Mouse (Mus musculus) lung, adult 2 months (tissue): Measurements from ENCODE around the gene Prkaa1.

ENCODE experiments used
- CTCF ChIP-seq: fragments of 200-500 bp; IDR thresholded peaks from 2 replicates; pipeline ENCODE4 v1.5.1; 2011; ENCODE audit warnings: mild to moderate bottlenecking, low read length, control low read depth; ENCODE audit not compliant: insufficient read depth
- POLR2A ChIP-seq: fragments of 200-500 bp; IDR thresholded peaks from 2 replicates; pipeline ENCODE4 v1.6.1; 2011; ENCODE audit warnings: low read depth, mild to moderate bottlenecking, control low read depth, low read length, borderline replicate concordance; ENCODE audit errors: extremely low read depth

- TF ChIP-seq CTCF (no peak), POLR2A (peak; percentile 48; the same call in 1 of the 2 replicates)
These were observed 42.0 kb downstream of the Prkaa1 start, which contains the start of gene Ttc33 for GRCm38 (mm10) chr15:5185366-5186292.
